28 mouse cellular contexts compared by ENCODE assay signal in the genomic region with DNA sequence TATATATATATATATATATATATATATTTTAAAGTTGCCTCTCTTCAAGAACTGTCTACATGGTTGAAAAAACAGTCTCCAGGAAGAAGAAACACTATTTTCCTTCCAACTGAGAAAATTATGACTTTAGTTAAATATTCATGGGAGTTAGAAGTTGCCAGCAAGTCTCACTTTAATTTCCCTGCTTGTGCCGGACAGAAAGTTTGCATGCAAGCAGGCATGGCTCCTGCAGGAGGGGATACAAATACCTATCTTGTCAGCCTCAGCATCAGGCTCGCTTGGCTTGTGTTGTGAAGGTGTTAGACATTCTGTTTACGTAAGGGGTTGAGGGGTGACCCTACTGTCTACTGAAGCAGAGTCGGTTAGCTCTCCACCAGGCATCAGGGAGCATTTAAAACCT. TPM values are rescaled to one million over a fixed set of nuclear protein-coding genes. Genes with fewer than 3 reads are reported as not detected.
"Had no signal": no experiment of that assay in that cellular context is flagged by ENCODE, and none has a peak within 500 bp of the region (broad histone marks: within the 10 kb centered on the region; RNA-seq: fewer than 3 reads in every experiment).

No protein-coding gene starts in this region.

- DNase-seq: cerebellum, adult 2 months; cerebellum, adult 8-10 months; cerebellum, adult 9-10 months; cerebellum, adult 9-11 months; cerebellum, postnatal 10 days; cerebellum, postnatal 14 days; cerebellum, postnatal 25 days; cerebellum, postnatal 36 days; embryo, embryonic 11 days; forebrain, postnatal 0 days; gastrocnemius, adult 2 months; gastrocnemius, postnatal 10 days; gastrocnemius, postnatal 14 days; gastrocnemius, postnatal 25 days; gastrocnemius, postnatal 36 days; heart, adult 11 months; heart, adult 18-20 months had no signal

- H3K9me3 ChIP-seq: embryonic facial prominence, embryonic 10.5 days; embryonic facial prominence, embryonic 12.5 days; embryonic facial prominence, embryonic 13.5 days; embryonic facial prominence, embryonic 15.5 days; forebrain, embryonic 10.5 days; forebrain, embryonic 12.5 days; forebrain, embryonic 13.5 days; forebrain, embryonic 15.5 days had no signal

- H3K4me3 ChIP-seq: embryonic facial prominence, embryonic 10.5 days; embryonic facial prominence, embryonic 12.5 days; embryonic facial prominence, embryonic 13.5 days; embryonic facial prominence, embryonic 15.5 days; erythroblast, embryonic 14.5 days; forebrain, embryonic 10.5 days; forebrain, embryonic 12.5 days; forebrain, embryonic 13.5 days; forebrain, embryonic 15.5 days; gastrocnemius, adult 2 months had no signal

- H3K9ac ChIP-seq: embryonic facial prominence, embryonic 12.5 days; embryonic facial prominence, embryonic 13.5 days; embryonic facial prominence, embryonic 15.5 days; forebrain, embryonic 12.5 days; forebrain, embryonic 13.5 days; forebrain, embryonic 15.5 days; forebrain, postnatal 0 days had no signal

- H3K36me3 ChIP-seq: embryonic facial prominence, embryonic 10.5 days; embryonic facial prominence, embryonic 12.5 days; embryonic facial prominence, embryonic 13.5 days; embryonic facial prominence, embryonic 15.5 days; forebrain, embryonic 10.5 days; forebrain, embryonic 12.5 days; forebrain, embryonic 15.5 days had no signal

- H3K27me3 ChIP-seq: embryonic facial prominence, embryonic 12.5 days; embryonic facial prominence, embryonic 13.5 days; embryonic facial prominence, embryonic 15.5 days; forebrain, embryonic 12.5 days; forebrain, embryonic 13.5 days; forebrain, embryonic 15.5 days had no signal

- ATAC-seq: forebrain, embryonic 13.5 days; forebrain, embryonic 14.5 days; forebrain, embryonic 15.5 days; forebrain, embryonic 16.5 days; forebrain, postnatal 0 days had no signal

- H3K4me2 ChIP-seq: embryonic facial prominence, embryonic 12.5 days; embryonic facial prominence, embryonic 13.5 days; embryonic facial prominence, embryonic 15.5 days; forebrain, embryonic 12.5 days; forebrain, embryonic 13.5 days; forebrain, embryonic 15.5 days had no signal

- H3K27ac ChIP-seq: embryonic facial prominence, embryonic 10.5 days; embryonic facial prominence, embryonic 12.5 days; embryonic facial prominence, embryonic 13.5 days; embryonic facial prominence, embryonic 15.5 days; forebrain, embryonic 10.5 days; forebrain, embryonic 12.5 days; forebrain, embryonic 13.5 days; forebrain, embryonic 15.5 days; gastrocnemius, adult 2 months had no signal

- H3K4me1 ChIP-seq: forebrain, embryonic 12.5 days; forebrain, embryonic 13.5 days; forebrain, embryonic 15.5 days had no signal

RNA-seq across cellular contexts. Expression of gene Bmp6, which starts 17.8 kb away (rescaled TPM):
- polyA plus RNA-seq: erythroblast, embryonic 14.5 days had no signal
